Mouse (Mus musculus) CH12.LX (cell line): Measurements from ENCODE around the gene Nomo1. TPM values are rescaled to one million over a fixed set of nuclear protein-coding genes. Genes with fewer than 3 reads are reported as not detected.

Source experiments
- DNase-seq: peaks from one replicate; pipeline ENCODE4 v3.0.0-alpha.2; 2013; ENCODE audit errors: extremely low read depth
- H3K27ac ChIP-seq: 2 replicates; pipeline ENCODE4 v1.5.1; 2012; ENCODE audit warnings: low read depth, mild to moderate bottlenecking, control low read depth, moderate library complexity; ENCODE audit not compliant: insufficient read depth
- H3K27me3 ChIP-seq: replicated peaks from 2 replicates; pipeline ENCODE3; 2012; ENCODE audit warnings: inconsistent platforms
- H3K36me3 ChIP-seq, 2 experiments: replicated peaks in 1 of 2; 2 replicates each; pipeline versions ENCODE3 to v1.6.1; 2012; ENCODE audit warnings: inconsistent platforms in 1 of 2, low read length in 1 of 2, mild to moderate bottlenecking in 1 of 2, mixed read lengths in 1 of 2, moderate library complexity in 1 of 2; ENCODE audit not compliant: control insufficient read depth in 1 of 2, insufficient read depth in 1 of 2
- H3K4me1 ChIP-seq, 2 experiments: 2 replicates each; pipeline ENCODE4 v1.6.1; 2012; ENCODE audit warnings: inconsistent platforms in 1 of 2, moderate library complexity in 1 of 2; ENCODE audit not compliant: insufficient read depth in 2 of 2, control insufficient read depth in 1 of 2
- H3K4me2 ChIP-seq: 2 replicates; pipeline ENCODE4 v1.6.1; 2012; ENCODE audit warnings: low read depth, mild to moderate bottlenecking, control low read depth; ENCODE audit not compliant: poor library complexity, insufficient read depth, severe bottlenecking
- H3K4me3 ChIP-seq, 3 experiments: fragments of 150-350 bp in 1 of 3; sonication (generic) in 1 of 3; replicated peaks in 1 of 3; 2 replicates each; pipeline versions ENCODE3 to v1.5.1; 2011 to 2012; ENCODE audit warnings: low read depth in 2 of 3, low read length in 2 of 3, mild to moderate bottlenecking in 2 of 3, moderate library complexity in 2 of 3, control low read depth in 1 of 3, improper control_type of control experiment in 1 of 3, inconsistent platforms in 1 of 3, mixed read lengths in 1 of 3; ENCODE audit not compliant: poor library complexity in 1 of 3
- H3K79me2 ChIP-seq: replicated peaks from 2 replicates; pipeline ENCODE4 v1.6.1; 2012; ENCODE audit warnings: mild to moderate bottlenecking, moderate library complexity; ENCODE audit not compliant: control insufficient read depth, poor library complexity, insufficient read depth, severe bottlenecking; ENCODE audit errors: extremely low read depth
- H3K9ac ChIP-seq: 2 replicates; pipeline ENCODE4 v1.6.1; 2012; ENCODE audit warnings: low read depth, mild to moderate bottlenecking, control low read depth, moderate library complexity; ENCODE audit not compliant: insufficient read depth
- H3K9me3 ChIP-seq: replicated peaks from 2 replicates; pipeline ENCODE3; 2012; ENCODE audit warnings: low read length, inconsistent platforms, mixed read lengths
- BHLHE40 ChIP-seq: IDR thresholded peaks from 2 replicates; pipeline ENCODE4 v1.6.1; 2011; ENCODE audit warnings: mild to moderate bottlenecking, low read depth, low read length, improper control_type of control experiment
- CHD2 ChIP-seq: IDR thresholded peaks from 2 replicates; pipeline ENCODE4 v1.6.1; 2011; ENCODE audit warnings: low read length, improper control_type of control experiment
- EP300 ChIP-seq: IDR thresholded peaks from 2 replicates; pipeline ENCODE4 v1.6.1; 2011; ENCODE audit warnings: low read length, improper control_type of control experiment
- GABPA ChIP-seq: IDR thresholded peaks from 2 replicates; pipeline ENCODE4 v1.6.1; 2012; ENCODE audit warnings: low read depth, low read length, improper control_type of control experiment, inconsistent platforms; ENCODE audit not compliant: insufficient replicate concordance
- HCFC1 ChIP-seq: IDR thresholded peaks from 2 replicates; pipeline ENCODE4 v1.6.1; 2012; ENCODE audit warnings: low read depth, mild to moderate bottlenecking, inconsistent platforms, low read length, improper control_type of control experiment
- JUN ChIP-seq: IDR thresholded peaks from 2 replicates; pipeline ENCODE4 v1.6.1; 2011; ENCODE audit warnings: low read depth, mild to moderate bottlenecking, low read length, improper control_type of control experiment, moderate library complexity; ENCODE audit not compliant: insufficient read depth
- MAZ ChIP-seq: IDR thresholded peaks from 2 replicates; pipeline ENCODE4 v1.6.1; 2012; ENCODE audit warnings: low read depth, mild to moderate bottlenecking, inconsistent platforms, low read length, improper control_type of control experiment, moderate library complexity
- MEF2A ChIP-seq: IDR thresholded peaks from 2 replicates; pipeline ENCODE4 v1.6.1; 2014; ENCODE audit warnings: low read depth, mild to moderate bottlenecking, inconsistent platforms, low read length, improper control_type of control experiment, borderline replicate concordance
- MYC ChIP-seq: IDR thresholded peaks from 2 replicates; pipeline ENCODE4 v1.6.1; 2011; ENCODE audit warnings: low read depth, mild to moderate bottlenecking, improper control_type of control experiment, low read length
- RAD21 ChIP-seq: IDR thresholded peaks from 2 replicates; pipeline ENCODE4 v1.6.1; 2011; ENCODE audit warnings: low read depth, mild to moderate bottlenecking, low read length, improper control_type of control experiment, moderate library complexity
- TBP ChIP-seq: conservative IDR thresholded peaks from 2 replicates; pipeline ENCODE4 v1.6.1; 2011; ENCODE audit warnings: low read depth, low read length, improper control_type of control experiment
- TCF12 ChIP-seq: IDR thresholded peaks from 2 replicates; pipeline ENCODE4 v1.6.1; 2014; ENCODE audit warnings: low read depth, mild to moderate bottlenecking, inconsistent platforms, low read length, improper control_type of control experiment
- UBTF ChIP-seq: IDR thresholded peaks from 2 replicates; pipeline ENCODE4 v1.6.1; 2012; ENCODE audit warnings: low read depth, mild to moderate bottlenecking, inconsistent platforms, low read length, improper control_type of control experiment, moderate library complexity
- ZKSCAN1 ChIP-seq: IDR thresholded peaks from 2 replicates; pipeline ENCODE4 v1.6.1; 2012; ENCODE audit warnings: low read depth, inconsistent platforms, low read length, improper control_type of control experiment, borderline replicate concordance
- ZNF384 ChIP-seq: IDR thresholded peaks from 2 replicates; pipeline ENCODE4 v1.6.1; 2012; ENCODE audit warnings: low read depth, low read length, improper control_type of control experiment, inconsistent platforms
- dilution Hi-C: fragments of 300-500 bp; cut with MboI; formaldehyde crosslinking; loops from 2 replicates; pipeline ENCODE4 v1.14.3; 2020; ENCODE audit warnings: low sequenced_read_pairs; ENCODE audit not compliant: extremely low pct_unique_long_range_greater_than_20kb, extremely low pct_ligation_motif_present
- in situ Hi-C: fragments of 300-500 bp; cut with MboI; formaldehyde crosslinking; loops from 3 replicates; pipeline ENCODE4 v1.14.3; 2019; ENCODE audit warnings: low sequenced_read_pairs, low pct_ligation_motif_present, low pct_unique_long_range_greater_than_20kb, mixed read lengths
- polyA plus RNA-seq: library from polyadenylated mRNA; unstranded; fragments of >175 nt; gene quantifications from 2 replicates; pipeline ENCODE4 v1.2.1, GENCODE M21; 2012; ENCODE audit warnings: low read depth; ENCODE audit not compliant: insufficient read length
- total RNA-seq, 2 experiments: library from RNA; depleted of rRNA; stranded (reverse); fragments of 300-350 nt in 1 of 2; fragments of >200 nt in 1 of 2; gene quantifications; 2 replicates each; pipeline ENCODE4 v1.2.3; 2012 to 2014

The Nomo1 gene
- total and polyA plus RNA-seq, 3 experiments, result 41.9 to 103 (median 89.6) TPM

- dilution Hi-C loops (no loop called here), in situ Hi-C loops (no loop called here)
Observed at GRCm38 (mm10) chr7:46053566-46053965, 20.1 kb downstream of the Nomo1 start.

GRCm38 (mm10) chr7:46058882-46059281 lies 25.4 kb downstream of the Nomo1 start:
- Histone ChIP-seq H3K4me1 (no peaks in the 10 kb centered on the region), H3K9ac (no peak overlapping the region), H3K79me2 (no peaks in the 10 kb centered on the region), H3K27me3 (no peaks in the 10 kb centered on the region), H3K36me3 (peaks cover 70 to 94% of the 10 kb centered on the region in 2 experiments), H3K4me2 (no peak overlapping the region), H3K27ac (no peak overlapping the region), H3K9me3 (no peaks in the 10 kb centered on the region), H3K4me3 (no peak overlapping the region)
- no peak for DNase-seq
- TF ChIP-seq MYC, result no peak
- TF ChIP-seq MEF2A, result no peak
- TF ChIP-seq HCFC1, result no peak
- TF ChIP-seq UBTF, result no peak
- no peak for TF ChIP-seq RAD21
- TF ChIP-seq TCF12, result no peak
- no peak for TF ChIP-seq JUN
- no peak for TF ChIP-seq GABPA
- TF ChIP-seq ZNF384, result no peak
- TF ChIP-seq BHLHE40, result no peak
- TF ChIP-seq TBP, result no peak
- in situ Hi-C loops, result no loop called here
- dilution Hi-C loops, result no loop called here

More at GRCm38 (mm10) chr7:46053566-46053965, 20.1 kb downstream of the Nomo1 start:
- Histone ChIP-seq H3K79me2 (no peaks in the 10 kb centered on the region), H3K36me3 (peaks cover 61 to 88% of the 10 kb centered on the region in 2 experiments), H3K4me1 (no peaks in the 10 kb centered on the region), H3K27ac (no peak overlapping the region), H3K4me3 (no peak overlapping the region), H3K9ac (no peak overlapping the region), H3K4me2 (no peak overlapping the region), H3K27me3 (no peaks in the 10 kb centered on the region), H3K9me3 (no peaks in the 10 kb centered on the region)
- DNase-seq, result no peak
- TF ChIP-seq RAD21 (no peak), CHD2 (no peak), EP300 (no peak), ZNF384 (no peak), ZKSCAN1 (no peak), MAZ (no peak)
